Mouse (Mus musculus): ENCODE results near the gene Sardh. TPM values are rescaled to one million over a fixed set of nuclear protein-coding genes. Genes with fewer than 3 reads are reported as not detected.
A peak's percentile ranks its signal among the peaks of the same experiment; 100 is the strongest.

The Sardh gene
- polyA plus RNA-seq, 1 experiment from 2014 or later: 2.9 TPM

- 76% methylated on average over 2 of the region's 2 CpGs for WGBS
- H3K4me3 ChIP-seq: no peak overlapping the region
- H3K27me3 ChIP-seq (replicated peaks; ENCODE audit: low read depth, poor library complexity, severe bottlenecking): peaks cover 7% of the 10 kb centered on the region; the same call in 1 of the 2 replicates
- H3K36me3 ChIP-seq (replicated peaks): no peaks in the 10 kb centered on the region
- no peaks in the 10 kb centered on the region for H3K9me3 ChIP-seq
- no peak for DNase-seq (ENCODE audit: low spot score)
- H3K27ac ChIP-seq (replicated peaks): no peak overlapping the region
- no peaks in the 10 kb centered on the region for H3K4me1 ChIP-seq
Measured at GRCm38 (mm10) chr2:27218121-27218544, 30.0 kb downstream of the Sardh start.

GRCm38 (mm10) chr2:27215537-27215936, 32.6 kb downstream of the Sardh start:
- Histone ChIP-seq H3K4me3 (no peak overlapping the region), H3K36me3 (replicated peaks) (no peaks in the 10 kb centered on the region), H3K4me1 (peaks cover 4% of the 10 kb centered on the region; the same call in 1 of the 2 replicates), H3K27ac (replicated peaks) (no peak overlapping the region), H3K27me3 (replicated peaks; ENCODE audit: low read depth, poor library complexity, severe bottlenecking) (no peaks in the 10 kb centered on the region), H3K9me3 (no peaks in the 10 kb centered on the region)
- WGBS: 85% methylated on average over 2 of the region's 2 CpGs
- no peak for DNase-seq (ENCODE audit: low spot score)

- H3K9me3 ChIP-seq: no peaks in the 10 kb centered on the region
- H3K4me3 ChIP-seq: no peak overlapping the region
- WGBS: 70% methylated on average over 8 of the region's 8 CpGs
- no peak for DNase-seq (ENCODE audit: low spot score)
- H3K4me1 ChIP-seq: peaks cover 28% of the 10 kb centered on the region
- no peak overlapping the region for H3K27ac ChIP-seq (replicated peaks)
- no peaks in the 10 kb centered on the region for H3K27me3 ChIP-seq (replicated peaks; ENCODE audit: low read depth, poor library complexity, severe bottlenecking)
- no peaks in the 10 kb centered on the region for H3K36me3 ChIP-seq (replicated peaks)
Measured at GRCm38 (mm10) chr2:27211966-27212893, 35.9 kb downstream of the Sardh start.

GRCm38 (mm10) chr2:27210676-27211210, 37.4 kb downstream of the Sardh start:
- no peak overlapping the region for H3K4me3 ChIP-seq
- H3K9me3 ChIP-seq: no peaks in the 10 kb centered on the region
- 89% methylated on average over 12 of the region's 12 CpGs for WGBS
- H3K27ac ChIP-seq (replicated peaks): peak overlapping the region; percentile 35; the same call in 1 of the 2 replicates
- peaks cover 28% of the 10 kb centered on the region for H3K4me1 ChIP-seq
- H3K27me3 ChIP-seq (replicated peaks; ENCODE audit: low read depth, poor library complexity, severe bottlenecking): no peaks in the 10 kb centered on the region
- no peak for DNase-seq (ENCODE audit: low spot score)
- H3K36me3 ChIP-seq (replicated peaks): no peaks in the 10 kb centered on the region

GRCm38 (mm10) chr2:27210255-27210654, 37.9 kb downstream of the Sardh start:
- H3K9me3 ChIP-seq: no peaks in the 10 kb centered on the region
- no peaks in the 10 kb centered on the region for H3K36me3 ChIP-seq (replicated peaks)
- H3K4me1 ChIP-seq: peaks cover 28% of the 10 kb centered on the region
- no peaks in the 10 kb centered on the region for H3K27me3 ChIP-seq (replicated peaks; ENCODE audit: low read depth, poor library complexity, severe bottlenecking)
- DNase-seq (ENCODE audit: low spot score): peak; percentile 65
- no peak overlapping the region for H3K4me3 ChIP-seq
- peak overlapping the region; percentile 35; the same call in 1 of the 2 replicates for H3K27ac ChIP-seq (replicated peaks)
- 56% methylated on average over 7 of the region's 7 CpGs for WGBS

GRCm38 (mm10) chr2:27209816-27210215, 38.3 kb downstream of the Sardh start:
- H3K27ac ChIP-seq (replicated peaks): peak overlapping the region; percentile 66

GRCm38 (mm10) chr2:27209370-27209769, 38.8 kb downstream of the Sardh start:
- H3K4me1 ChIP-seq: peaks cover 28% of the 10 kb centered on the region
- DNase-seq (ENCODE audit: low spot score): peak; percentile 16
- no peaks in the 10 kb centered on the region for H3K36me3 ChIP-seq (replicated peaks)
- WGBS: 67% methylated on average over 9 of the region's 9 CpGs
- H3K9me3 ChIP-seq: no peaks in the 10 kb centered on the region
- no peaks in the 10 kb centered on the region for H3K27me3 ChIP-seq (replicated peaks; ENCODE audit: low read depth, poor library complexity, severe bottlenecking)
- peak overlapping the region; percentile 66 for H3K27ac ChIP-seq (replicated peaks)
- no peak overlapping the region for H3K4me3 ChIP-seq

More at GRCm38 (mm10) chr2:27209816-27210215, 38.3 kb downstream of the Sardh start:
- Histone ChIP-seq H3K4me1 (peaks cover 28% of the 10 kb centered on the region), H3K27me3 (replicated peaks; ENCODE audit: low read depth, poor library complexity, severe bottlenecking) (no peaks in the 10 kb centered on the region), H3K9me3 (no peaks in the 10 kb centered on the region), H3K36me3 (replicated peaks) (no peaks in the 10 kb centered on the region), H3K4me3 (no peak overlapping the region)
- 54% methylated on average over 5 of the region's 5 CpGs for WGBS
- DNase-seq (ENCODE audit: low spot score): peak; percentile 45

- H3K9me3 ChIP-seq: no peaks in the 10 kb centered on the region
- no peaks in the 10 kb centered on the region for H3K36me3 ChIP-seq (replicated peaks)
- H3K4me1 ChIP-seq: peaks cover 28% of the 10 kb centered on the region
- no peak overlapping the region for H3K4me3 ChIP-seq
- no peaks in the 10 kb centered on the region for H3K27me3 ChIP-seq (replicated peaks; ENCODE audit: low read depth, poor library complexity, severe bottlenecking)
- WGBS: 91% methylated on average over 5 of the region's 5 CpGs
- no peak for DNase-seq (ENCODE audit: low spot score)
- H3K27ac ChIP-seq (replicated peaks): no peak overlapping the region
Measured at GRCm38 (mm10) chr2:27207126-27207525, 41.0 kb downstream of the Sardh start.

GRCm38 (mm10) chr2:27206128-27206797, 41.9 kb downstream of the Sardh start:
- Histone ChIP-seq H3K9me3 (no peaks in the 10 kb centered on the region), H3K27me3 (replicated peaks; ENCODE audit: low read depth, poor library complexity, severe bottlenecking) (no peaks in the 10 kb centered on the region), H3K36me3 (replicated peaks) (no peaks in the 10 kb centered on the region), H3K4me3 (no peak overlapping the region), H3K4me1 (peaks cover 28% of the 10 kb centered on the region), H3K27ac (replicated peaks) (0 out of 2 replicates have a peak overlapping the region, but pooled peaks have one; percentile 25)
- DNase-seq (ENCODE audit: low spot score): no peak
- WGBS: 87% methylated on average over 15 of the region's 15 CpGs

- DNase-seq (ENCODE audit: low spot score): no peak
- Histone ChIP-seq H3K9me3 (no peaks in the 10 kb centered on the region), H3K36me3 (replicated peaks) (no peaks in the 10 kb centered on the region), H3K27ac (replicated peaks) (no peak overlapping the region), H3K4me3 (no peak overlapping the region), H3K27me3 (replicated peaks; ENCODE audit: low read depth, poor library complexity, severe bottlenecking) (no peaks in the 10 kb centered on the region), H3K4me1 (peaks cover 25% of the 10 kb centered on the region)
- WGBS: 76% methylated on average over 10 of the region's 10 CpGs
Measured at GRCm38 (mm10) chr2:27205666-27206065, 42.5 kb downstream of the Sardh start.

- no peak for DNase-seq (ENCODE audit: low spot score)
- no peaks in the 10 kb centered on the region for H3K27me3 ChIP-seq (replicated peaks; ENCODE audit: low read depth, poor library complexity, severe bottlenecking)
- no peak overlapping the region for H3K4me3 ChIP-seq
- peaks cover 8% of the 10 kb centered on the region for H3K4me1 ChIP-seq
- no peaks in the 10 kb centered on the region for H3K9me3 ChIP-seq
- H3K36me3 ChIP-seq (replicated peaks): no peaks in the 10 kb centered on the region
- no peak overlapping the region for H3K27ac ChIP-seq (replicated peaks)
- 97% methylated on average over 1 of the region's 1 CpGs for WGBS
Measured at GRCm38 (mm10) chr2:27200586-27200985, 47.6 kb downstream of the Sardh start.

GRCm38 (mm10) chr2:27198551-27199246, 49.4 kb downstream of the Sardh start:
- peaks cover 8% of the 10 kb centered on the region for H3K4me1 ChIP-seq
- DNase-seq (ENCODE audit: low spot score): no peak
- no peaks in the 10 kb centered on the region for H3K9me3 ChIP-seq
- no peaks in the 10 kb centered on the region for H3K36me3 ChIP-seq (replicated peaks)
- no peak overlapping the region for H3K4me3 ChIP-seq
- 47% methylated on average over 5 of the region's 5 CpGs for WGBS
- H3K27me3 ChIP-seq (replicated peaks; ENCODE audit: low read depth, poor library complexity, severe bottlenecking): no peaks in the 10 kb centered on the region
- no peak overlapping the region for H3K27ac ChIP-seq (replicated peaks)

Data from embryonic facial prominence, embryonic 10.5 days (tissue).